Mouse (Mus musculus) intestine, postnatal 0 days (tissue): ENCODE results near the gene Lrch3. TPM values are rescaled to one million over a fixed set of nuclear protein-coding genes. Genes with fewer than 3 reads are reported as not detected.
A peak's percentile ranks its signal among the peaks of the same experiment; 100 is the strongest.

Experiments used
- ATAC-seq: fragments of 200-750 bp; cut with Nextera tagmentation; 2 replicates; pipeline ENCODE4 v1.8.0; 2017; ENCODE audit warnings: mild to moderate bottlenecking, moderate TSS enrichment, moderate library complexity
- H3K27ac ChIP-seq: fragments of 300-500 bp; sonication (generic); 2 replicates; pipeline ENCODE4 v1.5.1; 2014; ENCODE audit warnings: mild to moderate bottlenecking, low read depth, low read length, moderate library complexity
- H3K27me3 ChIP-seq: fragments of 300-500 bp; sonication (generic); replicated peaks from 2 replicates; pipeline ENCODE4 v1.6.1; 2014; ENCODE audit warnings: low read length, mixed read lengths; ENCODE audit not compliant: control insufficient read depth, insufficient read depth
- H3K36me3 ChIP-seq: fragments of 300-500 bp; sonication (generic); 2 replicates; pipeline ENCODE4 v1.6.1; 2014; ENCODE audit warnings: mild to moderate bottlenecking, moderate library complexity; ENCODE audit not compliant: control insufficient read depth, insufficient read depth
- H3K4me1 ChIP-seq: fragments of 300-500 bp; sonication (generic); replicated peaks from 2 replicates; pipeline ENCODE4 v1.6.1; 2014; ENCODE audit warnings: antibody characterized with exemption, low read length, mixed read lengths; ENCODE audit not compliant: control insufficient read depth, insufficient read depth
- H3K4me2 ChIP-seq: fragments of 300-500 bp; sonication (generic); replicated peaks from 2 replicates; pipeline ENCODE4 v1.6.1; 2014; ENCODE audit warnings: low read depth, mild to moderate bottlenecking, moderate library complexity
- H3K4me3 ChIP-seq: fragments of 300-500 bp; sonication (generic); 2 replicates; pipeline ENCODE4 v1.5.1; 2014; ENCODE audit warnings: low read depth, low read length
- H3K9ac ChIP-seq: fragments of 300-500 bp; sonication (generic); 2 replicates; pipeline ENCODE4 v1.6.1; 2014; ENCODE audit warnings: mild to moderate bottlenecking, low read depth, low read length
- H3K9me3 ChIP-seq: fragments of 300-500 bp; sonication (generic); 2 replicates; pipeline ENCODE4 v1.6.1; 2016; ENCODE audit warnings: mixed run types; ENCODE audit not compliant: control insufficient read depth
- CTCF ChIP-seq: sonication (generic); IDR thresholded peaks from 2 replicates; pipeline ENCODE4 v1.5.1; 2016; ENCODE audit warnings: low read depth, mild to moderate bottlenecking, control low read depth, antibody characterized with exemption, moderate library complexity
- WGBS: fragments of 180-500 bp; shearing (Covaris S2); extraction: QIAGEN DNeasy Blood & Tissue Kit; methylation state at CpG from one replicate; pipeline ENCODE4 v1.1.7; 2014; 5-methylcytosine and 5-hydroxymethylcytosine counted together
- polyA plus RNA-seq: library from polyadenylated mRNA; unstranded; fragments of >200 nt; fragmentation: Nextera tagmentation; extraction: Ambion mirVana; gene quantifications from 2 replicates; pipeline ENCODE4 v1.2.1, GENCODE M21; 2015

Lrch3 gene
- polyA plus RNA-seq, 1 experiment from 2014 or later = 7.8 TPM

GRCm38 (mm10) chr16:32881538-32881937 is 32.4 kb upstream of the Lrch3 start:
- Histone ChIP-seq H3K27me3 (no peaks in the 10 kb centered on the region), H3K9ac (no peak overlapping the region), H3K4me1 (0 out of 2 replicates have a peak, but pooled peaks cover 6% of the 10 kb centered on the region), H3K4me3 (no peak overlapping the region), H3K9me3 (no peaks in the 10 kb centered on the region), H3K36me3 (peaks cover 5% of the 10 kb centered on the region; the same call in 1 of the 2 replicates), H3K27ac (no peak overlapping the region), H3K4me2 (no peak overlapping the region)
- 62% methylated on average over 7 of the region's 7 CpGs for WGBS
- ATAC-seq = no peak
- TF ChIP-seq CTCF = peak; percentile 58

GRCm38 (mm10) chr16:32887996-32888395 is 25.9 kb upstream of the Lrch3 start:
- H3K4me2 ChIP-seq = no peak overlapping the region
- H3K9ac ChIP-seq = no peak overlapping the region
- no peaks in the 10 kb centered on the region for H3K27me3 ChIP-seq
- ATAC-seq = no peak
- peak; percentile 54 for TF ChIP-seq CTCF
- H3K9me3 ChIP-seq = no peaks in the 10 kb centered on the region
- no peaks in the 10 kb centered on the region for H3K4me1 ChIP-seq
- H3K36me3 ChIP-seq = peaks cover 21% of the 10 kb centered on the region; the same call in 1 of the 2 replicates
- H3K27ac ChIP-seq = no peak overlapping the region
- 93% methylated on average over 7 of the region's 7 CpGs for WGBS
- H3K4me3 ChIP-seq = no peak overlapping the region

GRCm38 (mm10) chr16:32889881-32890280 is 24.0 kb upstream of the Lrch3 start:
- WGBS = 31% methylated on average over 2 of the region's 2 CpGs
- Histone ChIP-seq H3K27me3 (no peaks in the 10 kb centered on the region), H3K36me3 (peaks cover 25% of the 10 kb centered on the region; the same call in 1 of the 2 replicates), H3K27ac (no peak overlapping the region), H3K4me2 (no peak overlapping the region), H3K4me3 (no peak overlapping the region), H3K9me3 (no peaks in the 10 kb centered on the region), H3K4me1 (no peaks in the 10 kb centered on the region), H3K9ac (no peak overlapping the region)
- 0 out of 2 replicates have a peak, but pooled peaks have one; percentile 31 for ATAC-seq
- peak; percentile 28; the same call in 1 of the 2 replicates for TF ChIP-seq CTCF

GRCm38 (mm10) chr16:32896126-32896525 is 17.8 kb upstream of the Lrch3 start:
- peak; percentile 82 for ATAC-seq
- H3K4me3 ChIP-seq = no peak overlapping the region
- no peaks in the 10 kb centered on the region for H3K4me1 ChIP-seq
- H3K27ac ChIP-seq = peak overlapping the region; percentile 2; the same call in 1 of the 2 replicates
- H3K27me3 ChIP-seq = no peaks in the 10 kb centered on the region
- H3K36me3 ChIP-seq = peaks cover 45% of the 10 kb centered on the region
- H3K9me3 ChIP-seq = no peaks in the 10 kb centered on the region
- no peak overlapping the region for H3K9ac ChIP-seq
- TF ChIP-seq CTCF = no peak
- H3K4me2 ChIP-seq = no peak overlapping the region

DNA sequence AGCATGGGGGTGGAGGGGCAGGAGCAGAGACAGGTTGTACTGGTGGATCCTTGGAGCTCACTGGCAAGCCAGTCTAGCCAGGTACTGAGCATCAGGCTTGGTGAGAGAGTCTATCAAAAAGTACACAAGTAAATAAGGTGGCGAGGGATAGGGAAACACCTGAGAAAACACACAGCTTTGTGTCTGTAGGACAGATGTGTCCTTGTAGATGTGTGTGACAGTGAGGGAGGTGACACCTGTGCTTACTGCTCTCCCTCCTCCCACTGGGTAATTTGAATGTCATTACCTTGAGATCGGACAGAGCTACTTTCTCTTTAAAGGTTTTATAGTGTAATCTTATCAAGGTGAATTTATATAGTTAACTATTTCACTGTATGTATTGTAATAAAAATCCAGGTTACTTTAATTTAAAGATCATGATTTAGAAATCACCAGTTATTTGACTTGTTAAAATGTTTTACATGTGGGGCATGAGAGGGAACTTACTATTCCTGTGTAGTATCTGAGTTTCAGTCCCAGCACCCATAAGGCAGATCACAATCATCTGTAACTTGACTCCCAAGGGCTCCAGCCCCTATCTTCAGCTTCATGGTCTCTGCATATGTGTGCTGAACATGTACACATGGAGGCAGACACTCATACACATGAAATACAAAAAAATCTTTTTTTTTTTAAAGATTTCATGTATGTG is 12.4 kb upstream of the Lrch3 start:
- H3K36me3 ChIP-seq = peaks cover 20% of the 10 kb centered on the region
- no peaks in the 10 kb centered on the region for H3K27me3 ChIP-seq
- H3K4me1 ChIP-seq = no peaks in the 10 kb centered on the region
- no peak for TF ChIP-seq CTCF
- no peak overlapping the region for H3K4me2 ChIP-seq
- H3K9ac ChIP-seq = no peak overlapping the region
- H3K27ac ChIP-seq = no peak overlapping the region
- H3K9me3 ChIP-seq = no peaks in the 10 kb centered on the region
- whole genome bisulfite sequencing = 56% methylated on average over 2 of the region's 2 CpGs
- ATAC-seq = peak; percentile 49; the same call in 1 of the 2 replicates
- no peak overlapping the region for H3K4me3 ChIP-seq

GRCm38 (mm10) chr16:32902051-32902428 is 11.9 kb upstream of the Lrch3 start:
- Histone ChIP-seq H3K36me3 (peaks cover 23% of the 10 kb centered on the region), H3K9ac (no peak overlapping the region), H3K4me2 (no peak overlapping the region), H3K4me1 (no peaks in the 10 kb centered on the region), H3K27ac (no peak overlapping the region), H3K4me3 (no peak overlapping the region), H3K9me3 (no peaks in the 10 kb centered on the region), H3K27me3 (no peaks in the 10 kb centered on the region)
- TF ChIP-seq CTCF = no peak
- ATAC-seq = no peak
- WGBS = 68% methylated on average over 3 of the region's 3 CpGs
